Mouse (Mus musculus): ENCODE measurements around the gene Chd9. TPM values are rescaled to one million over a fixed set of nuclear protein-coding genes. Genes with fewer than 3 reads are reported as not detected.

Gene Chd9
- polyA plus RNA-seq, 1 experiment from 2014 or later = 10.8 TPM

DNA sequence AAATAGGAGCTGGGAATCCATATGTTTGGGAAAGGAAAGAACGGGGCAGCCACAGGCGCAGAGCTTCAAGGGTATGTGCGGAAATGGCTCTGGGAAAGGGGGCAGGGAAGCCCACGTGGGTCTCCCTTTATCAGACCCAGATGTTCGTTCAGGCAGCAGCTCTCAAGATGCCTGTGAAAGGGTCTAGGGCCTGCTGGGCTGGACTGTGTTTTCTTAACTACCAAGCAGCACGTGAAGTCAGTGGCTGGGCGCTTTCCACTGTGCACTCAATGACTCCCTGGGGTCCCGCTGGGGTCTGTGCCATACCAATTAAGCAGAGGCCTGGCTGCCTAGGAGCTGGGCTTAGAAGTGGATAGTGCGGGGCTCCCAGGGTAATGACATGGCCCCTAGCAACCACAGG is 33.9 kb downstream of the Chd9 start:
- peak overlapping the region; percentile 11; the same call in 1 of the 2 replicates for H3K4me2 ChIP-seq
- H3K9ac ChIP-seq = no peak overlapping the region
- WGBS (ENCODE audit: insufficient replicate concordance) = 22% methylated on average over 9 of the region's 9 CpGs
- H3K36me3 ChIP-seq = no peaks in the 10 kb centered on the region
- 0 out of 2 replicates have a peak, but pooled peaks have one; percentile 43 for ATAC-seq (ENCODE audit: low read depth)
- no peaks in the 10 kb centered on the region for H3K9me3 ChIP-seq (replicated peaks)
- H3K4me3 ChIP-seq (replicated peaks) = no peak overlapping the region
- H3K4me1 ChIP-seq (replicated peaks) = peaks cover 15% of the 10 kb centered on the region
- H3K27ac ChIP-seq = no peak overlapping the region
- H3K27me3 ChIP-seq = no peaks in the 10 kb centered on the region
- no peak for DNase-seq

DNA sequence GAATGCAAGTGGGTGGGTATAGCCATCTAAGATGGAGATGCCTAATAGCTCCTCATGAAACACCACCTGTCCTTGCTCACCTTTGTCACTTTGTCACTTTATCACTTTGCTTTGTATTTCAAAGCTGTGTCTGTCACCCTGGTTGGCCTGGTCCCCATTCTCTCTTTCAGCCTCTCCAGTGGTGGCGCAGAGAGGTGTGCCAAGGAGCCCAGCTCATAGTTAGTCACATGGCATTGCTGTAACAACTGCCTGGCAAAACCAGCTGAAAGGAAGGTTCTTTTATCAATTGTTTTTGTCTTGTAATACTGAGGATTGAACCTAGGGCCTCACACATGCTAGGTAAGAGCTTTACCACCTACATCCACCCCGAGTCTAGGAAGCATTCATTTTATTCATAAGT is 38.9 kb downstream of the Chd9 start:
- H3K36me3 ChIP-seq = no peaks in the 10 kb centered on the region
- H3K4me3 ChIP-seq (replicated peaks) = no peak overlapping the region
- H3K27ac ChIP-seq = no peak overlapping the region
- H3K4me1 ChIP-seq (replicated peaks) = peaks cover 29% of the 10 kb centered on the region
- 68% methylated on average over 2 of the region's 2 CpGs for WGBS (ENCODE audit: insufficient replicate concordance)
- no peak overlapping the region for H3K9ac ChIP-seq
- H3K9me3 ChIP-seq (replicated peaks) = no peaks in the 10 kb centered on the region
- peaks cover 19% of the 10 kb centered on the region; the same call in 1 of the 2 replicates for H3K27me3 ChIP-seq
- no peak for ATAC-seq (ENCODE audit: low read depth)
- H3K4me2 ChIP-seq = no peak overlapping the region
- no peak for DNase-seq

GRCm38 (mm10) chr8:90867911-90868310 is 39.8 kb downstream of the Chd9 start:
- H3K27ac ChIP-seq = no peak overlapping the region
- WGBS (ENCODE audit: insufficient replicate concordance) = 77% methylated on average over 4 of the region's 4 CpGs
- H3K4me2 ChIP-seq = no peak overlapping the region
- no peak overlapping the region for H3K9ac ChIP-seq
- no peaks in the 10 kb centered on the region for H3K36me3 ChIP-seq
- H3K27me3 ChIP-seq = peaks cover 19% of the 10 kb centered on the region; the same call in 1 of the 2 replicates
- peaks cover 26% of the 10 kb centered on the region for H3K4me1 ChIP-seq (replicated peaks)
- ATAC-seq (ENCODE audit: low read depth) (no peak), DNase-seq (no peak)
- no peak overlapping the region for H3K4me3 ChIP-seq (replicated peaks)
- no peaks in the 10 kb centered on the region for H3K9me3 ChIP-seq (replicated peaks)

DNA sequence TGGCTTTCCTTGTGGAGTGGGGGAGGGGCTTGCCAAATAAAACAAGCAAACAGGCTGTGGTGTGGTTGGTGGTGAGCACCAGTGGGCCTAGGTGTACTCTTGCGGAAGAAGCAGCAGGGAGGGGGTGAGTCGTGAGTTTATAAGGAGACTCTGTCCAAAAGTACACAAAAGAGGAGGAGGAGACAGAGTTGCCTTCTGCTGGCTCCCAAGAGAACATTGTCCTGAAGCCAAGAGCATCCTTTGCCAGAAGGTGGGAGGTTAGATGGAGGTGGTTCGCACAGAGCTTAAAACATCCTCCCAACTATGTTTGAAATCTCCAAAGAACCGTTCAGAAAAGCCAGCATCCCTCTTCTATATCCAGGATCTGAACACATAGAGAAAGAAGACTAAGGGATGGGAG is 40.2 kb downstream of the Chd9 start:
- ATAC-seq (ENCODE audit: low read depth) = no peak
- Histone ChIP-seq H3K36me3 (no peaks in the 10 kb centered on the region), H3K27ac (no peak overlapping the region), H3K9me3 (replicated peaks) (no peaks in the 10 kb centered on the region), H3K4me1 (replicated peaks) (peaks cover 26% of the 10 kb centered on the region), H3K27me3 (peaks cover 19% of the 10 kb centered on the region; the same call in 1 of the 2 replicates), H3K4me2 (no peak overlapping the region), H3K4me3 (replicated peaks) (no peak overlapping the region), H3K9ac (no peak overlapping the region)
- WGBS (ENCODE audit: insufficient replicate concordance) = 63% methylated on average over 4 of the region's 4 CpGs
- DNase-seq = no peak

DNA sequence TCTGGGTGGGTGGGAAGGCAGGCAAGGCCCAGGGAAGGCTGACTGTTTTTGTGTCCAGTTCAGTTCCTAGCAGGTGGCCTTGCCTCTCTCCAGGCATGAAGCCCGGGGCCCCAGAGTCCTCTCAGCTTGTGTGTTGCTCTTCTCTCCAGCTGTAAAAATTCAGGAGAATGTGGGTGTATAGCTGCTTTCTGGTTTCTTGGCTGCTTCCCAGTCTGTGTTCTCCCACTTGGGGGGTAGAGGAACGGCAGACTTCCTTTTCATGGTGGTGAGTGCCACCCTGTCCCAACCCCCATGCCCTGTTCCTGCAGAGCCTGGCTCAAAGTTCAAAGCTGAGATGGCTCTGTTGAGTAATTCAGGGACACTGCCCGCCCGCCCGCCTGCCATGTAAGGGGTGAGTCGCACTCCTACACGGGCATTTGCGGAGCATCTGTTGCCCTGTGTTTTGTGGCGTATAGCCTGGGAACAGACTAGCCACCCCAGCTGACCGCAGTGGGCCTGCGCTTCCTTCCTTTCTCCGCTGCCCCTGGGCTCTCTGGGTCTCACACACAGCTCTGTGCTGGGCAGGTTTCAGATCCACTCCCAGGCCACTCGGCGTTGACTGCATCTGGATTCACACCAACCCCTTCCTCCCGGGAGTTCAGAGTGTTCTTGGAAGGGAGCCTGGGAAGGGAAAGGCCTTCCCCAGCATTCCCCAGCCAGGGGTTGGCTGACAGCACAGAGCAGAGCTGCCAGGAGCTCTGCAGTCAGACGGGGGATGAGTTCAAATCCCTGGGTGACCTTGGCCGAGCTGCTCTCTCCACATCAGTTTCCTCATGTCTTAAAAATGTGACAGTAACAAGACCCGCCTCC is 41.1 kb downstream of the Chd9 start:
- Histone ChIP-seq H3K4me2 (peak overlapping the region; percentile 32; the same call in 1 of the 2 replicates), H3K9me3 (replicated peaks) (no peaks in the 10 kb centered on the region), H3K4me3 (replicated peaks) (no peak overlapping the region), H3K4me1 (replicated peaks) (peaks cover 26% of the 10 kb centered on the region), H3K27me3 (peaks cover 19% of the 10 kb centered on the region), H3K27ac (no peak overlapping the region), H3K9ac (no peak overlapping the region), H3K36me3 (no peaks in the 10 kb centered on the region)
- 20% methylated on average over 18 of the region's 18 CpGs for WGBS (ENCODE audit: insufficient replicate concordance)
- ATAC-seq (ENCODE audit: low read depth) (peak; percentile 41), DNase-seq (no peak)

- DNase-seq (no peak), ATAC-seq (ENCODE audit: low read depth) (no peak)
- peak overlapping the region; percentile 3; the same call in 1 of the 2 replicates for H3K4me2 ChIP-seq
- H3K27me3 ChIP-seq = peaks cover 19% of the 10 kb centered on the region
- H3K9me3 ChIP-seq (replicated peaks) = no peaks in the 10 kb centered on the region
- no peaks in the 10 kb centered on the region for H3K36me3 ChIP-seq
- H3K4me3 ChIP-seq (replicated peaks) = no peak overlapping the region
- WGBS (ENCODE audit: insufficient replicate concordance) = 22% methylated on average over 22 of the region's 22 CpGs
- H3K9ac ChIP-seq = no peak overlapping the region
- no peak overlapping the region for H3K27ac ChIP-seq
- peaks cover 26% of the 10 kb centered on the region for H3K4me1 ChIP-seq (replicated peaks)
Measured at GRCm38 (mm10) chr8:90869920-90870777, 42.0 kb downstream of the Chd9 start.

DNA sequence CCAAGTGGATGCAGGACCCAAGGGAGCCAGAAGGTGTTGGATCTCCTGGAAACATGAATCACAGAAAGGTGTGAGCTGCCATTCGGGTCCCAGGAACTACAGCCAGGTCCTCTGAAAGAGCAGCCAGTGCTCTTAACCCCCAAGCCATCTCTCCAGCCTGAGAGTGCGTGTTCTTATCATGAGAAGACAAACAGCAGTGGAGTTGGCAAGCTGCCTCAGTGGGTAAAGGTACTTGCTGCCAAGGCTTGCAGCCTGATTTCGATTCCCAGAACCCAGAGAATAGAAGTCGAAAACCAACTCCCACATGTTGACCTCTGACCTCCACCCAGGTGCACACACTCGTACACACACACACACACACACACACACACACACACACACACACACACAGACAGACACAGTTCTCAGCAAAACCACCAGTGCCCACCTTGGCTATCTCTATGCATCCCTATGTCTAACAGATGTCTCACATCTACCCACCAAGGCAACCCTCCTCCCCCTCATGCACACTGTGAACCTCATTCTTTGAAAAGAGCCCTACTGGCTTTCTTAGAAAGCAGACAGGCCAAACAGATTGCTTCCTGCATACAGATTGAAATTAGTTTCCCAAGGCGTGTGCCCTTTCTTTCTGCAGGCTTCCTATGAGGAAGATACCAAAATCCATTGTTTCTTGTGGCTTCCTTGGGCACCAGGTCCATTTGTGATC is 43.4 kb downstream of the Chd9 start:
- no peak for DNase-seq
- H3K27ac ChIP-seq = no peak overlapping the region

GRCm38 (mm10) chr8:90873051-90873450 is 44.9 kb downstream of the Chd9 start:
- Histone ChIP-seq H3K9ac (no peak overlapping the region), H3K4me2 (no peak overlapping the region), H3K4me1 (replicated peaks) (peaks cover 40% of the 10 kb centered on the region), H3K27me3 (peaks cover 41% of the 10 kb centered on the region), H3K36me3 (no peaks in the 10 kb centered on the region), H3K9me3 (replicated peaks) (no peaks in the 10 kb centered on the region), H3K4me3 (replicated peaks) (no peak overlapping the region), H3K27ac (no peak overlapping the region)
- 65% methylated on average over 4 of the region's 4 CpGs for WGBS (ENCODE audit: insufficient replicate concordance)
- DNase-seq = no peak
- no peak for ATAC-seq (ENCODE audit: low read depth)

More for the DNA sequence above, 43.4 kb downstream of the Chd9 start:
- H3K4me2 ChIP-seq = no peak overlapping the region
- peaks cover 27% of the 10 kb centered on the region for H3K27me3 ChIP-seq
- H3K36me3 ChIP-seq = no peaks in the 10 kb centered on the region
- no peak overlapping the region for H3K9ac ChIP-seq
- H3K4me1 ChIP-seq (replicated peaks) = peaks cover 30% of the 10 kb centered on the region
- H3K9me3 ChIP-seq (replicated peaks) = no peaks in the 10 kb centered on the region
- H3K4me3 ChIP-seq (replicated peaks) = no peak overlapping the region
- 48% methylated on average over 6 of the region's 6 CpGs for WGBS (ENCODE audit: insufficient replicate concordance)
- ATAC-seq (ENCODE audit: low read depth) = no peak

DNA sequence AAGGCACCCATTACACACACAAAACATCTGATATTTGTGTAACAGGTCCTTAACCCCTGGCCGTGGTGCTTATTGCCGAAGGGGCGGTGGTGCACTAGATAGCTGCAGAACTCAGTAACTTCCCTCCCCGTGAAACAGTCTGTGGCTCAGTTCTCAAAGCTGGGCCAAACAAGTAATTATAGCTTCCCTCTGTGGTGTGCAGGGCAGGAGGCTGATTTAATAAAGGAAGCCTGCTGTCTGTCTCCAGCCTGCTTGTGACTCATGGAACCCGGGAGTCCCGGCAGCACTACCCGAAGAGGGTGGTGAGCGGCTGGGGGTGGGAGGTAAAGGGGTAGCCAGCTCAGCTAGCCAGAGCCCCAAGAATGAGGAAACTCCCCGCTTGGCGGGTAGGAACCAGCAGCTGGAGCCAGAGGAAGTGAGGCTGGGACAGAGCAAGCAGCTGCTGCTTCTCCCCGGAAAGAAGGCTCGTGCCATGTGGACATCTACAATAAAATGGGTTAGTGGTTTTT is 48.1 kb downstream of the Chd9 start:
- 7% methylated on average over 12 of the region's 12 CpGs for WGBS (ENCODE audit: insufficient replicate concordance)
- Histone ChIP-seq H3K27ac (peak overlapping the region; percentile 50), H3K4me3 (replicated peaks) (peak overlapping the region; percentile 61), H3K4me2 (peak overlapping the region; percentile 71), H3K9ac (peak overlapping the region; percentile 57; the same call in 1 of the 2 replicates), H3K27me3 (peaks cover 22% of the 10 kb centered on the region), H3K36me3 (no peaks in the 10 kb centered on the region), H3K4me1 (replicated peaks) (peaks cover 33% of the 10 kb centered on the region), H3K9me3 (replicated peaks) (no peaks in the 10 kb centered on the region)
- peak; percentile 21 for ATAC-seq (ENCODE audit: low read depth)
- no peak for DNase-seq

- 0% methylated on average over 24 of the region's 24 CpGs for WGBS (ENCODE audit: insufficient replicate concordance)
- ATAC-seq (ENCODE audit: low read depth) (peak; percentile 62), DNase-seq (no peak)
- no peaks in the 10 kb centered on the region for H3K36me3 ChIP-seq
- H3K4me1 ChIP-seq (replicated peaks) = peaks cover 33% of the 10 kb centered on the region
- H3K27ac ChIP-seq = peak overlapping the region; percentile 50
- H3K4me3 ChIP-seq (replicated peaks) = peak overlapping the region; percentile 61
- H3K27me3 ChIP-seq = peaks cover 22% of the 10 kb centered on the region
- no peaks in the 10 kb centered on the region for H3K9me3 ChIP-seq (replicated peaks)
- peak overlapping the region; percentile 71 for H3K4me2 ChIP-seq
- peak overlapping the region; percentile 57 for H3K9ac ChIP-seq
Measured at GRCm38 (mm10) chr8:90876722-90877429, 48.7 kb downstream of the Chd9 start.
